Mouse (Mus musculus): ENCODE data around the gene Dact3.

GRCm38 (mm10) chr7:16848579-16848978 lies 26.5 kb upstream of the Dact3 start:
- TF ChIP-seq CTCF (IDR thresholded peaks at IDR 0.05; ENCODE audit: borderline replicate concordance, extremely low read depth, insufficient read depth, insufficient read length) (peak; percentile 67), POLR2A (IDR thresholded peaks at IDR 0.05; ENCODE audit: borderline replicate concordance, extremely low read depth, insufficient read depth, insufficient read length, poor library complexity, severe bottlenecking) (no peak)
